Mouse (Mus musculus) CH12.LX (cell line): Measurements from ENCODE around the gene Rpl3. TPM values are rescaled to one million over a fixed set of nuclear protein-coding genes. Genes with fewer than 3 reads are reported as not detected.

Experiments used
- DNase-seq: peaks from one replicate; pipeline ENCODE4 v3.0.0-alpha.2; 2013; ENCODE audit errors: extremely low read depth
- H3K27ac ChIP-seq: 2 replicates; pipeline ENCODE4 v1.5.1; 2012; ENCODE audit warnings: low read depth, mild to moderate bottlenecking, control low read depth, moderate library complexity; ENCODE audit not compliant: insufficient read depth
- H3K27me3 ChIP-seq: replicated peaks from 2 replicates; pipeline ENCODE3; 2012; ENCODE audit warnings: inconsistent platforms
- H3K36me3 ChIP-seq, 2 experiments: replicated peaks in 1 of 2; 2 replicates each; pipeline versions ENCODE3 to v1.6.1; 2012; ENCODE audit warnings: inconsistent platforms in 1 of 2, low read length in 1 of 2, mild to moderate bottlenecking in 1 of 2, mixed read lengths in 1 of 2, moderate library complexity in 1 of 2; ENCODE audit not compliant: control insufficient read depth in 1 of 2, insufficient read depth in 1 of 2
- H3K4me1 ChIP-seq, 2 experiments: 2 replicates each; pipeline ENCODE4 v1.6.1; 2012; ENCODE audit warnings: inconsistent platforms in 1 of 2, moderate library complexity in 1 of 2; ENCODE audit not compliant: insufficient read depth in 2 of 2, control insufficient read depth in 1 of 2
- H3K4me2 ChIP-seq: 2 replicates; pipeline ENCODE4 v1.6.1; 2012; ENCODE audit warnings: low read depth, mild to moderate bottlenecking, control low read depth; ENCODE audit not compliant: poor library complexity, insufficient read depth, severe bottlenecking
- H3K4me3 ChIP-seq, 3 experiments: fragments of 150-350 bp in 1 of 3; sonication (generic) in 1 of 3; replicated peaks in 1 of 3; 2 replicates each; pipeline versions ENCODE3 to v1.5.1; 2011 to 2012; ENCODE audit warnings: low read depth in 2 of 3, low read length in 2 of 3, mild to moderate bottlenecking in 2 of 3, moderate library complexity in 2 of 3, control low read depth in 1 of 3, improper control_type of control experiment in 1 of 3, inconsistent platforms in 1 of 3, mixed read lengths in 1 of 3; ENCODE audit not compliant: poor library complexity in 1 of 3
- H3K79me2 ChIP-seq: replicated peaks from 2 replicates; pipeline ENCODE4 v1.6.1; 2012; ENCODE audit warnings: mild to moderate bottlenecking, moderate library complexity; ENCODE audit not compliant: control insufficient read depth, poor library complexity, insufficient read depth, severe bottlenecking; ENCODE audit errors: extremely low read depth
- H3K9ac ChIP-seq: 2 replicates; pipeline ENCODE4 v1.6.1; 2012; ENCODE audit warnings: low read depth, mild to moderate bottlenecking, control low read depth, moderate library complexity; ENCODE audit not compliant: insufficient read depth
- H3K9me3 ChIP-seq: replicated peaks from 2 replicates; pipeline ENCODE3; 2012; ENCODE audit warnings: low read length, inconsistent platforms, mixed read lengths
- BHLHE40 ChIP-seq: IDR thresholded peaks from 2 replicates; pipeline ENCODE4 v1.6.1; 2011; ENCODE audit warnings: mild to moderate bottlenecking, low read depth, low read length, improper control_type of control experiment
- CHD2 ChIP-seq: IDR thresholded peaks from 2 replicates; pipeline ENCODE4 v1.6.1; 2011; ENCODE audit warnings: low read length, improper control_type of control experiment
- CTCF ChIP-seq, 2 experiments: IDR thresholded peaks in 1 of 2; conservative IDR thresholded peaks in 1 of 2; 2 replicates each; pipeline ENCODE4 v1.5.1; 2011 to 2012; ENCODE audit warnings: low read depth in 2 of 2, low read length in 2 of 2, improper control_type of control experiment in 1 of 2, inconsistent platforms in 1 of 2, mild to moderate bottlenecking in 1 of 2, moderate library complexity in 1 of 2
- ELF1 ChIP-seq: IDR thresholded peaks from 2 replicates; pipeline ENCODE4 v1.6.1; 2014; ENCODE audit warnings: low read depth, mild to moderate bottlenecking, inconsistent platforms, low read length, improper control_type of control experiment
- EP300 ChIP-seq: IDR thresholded peaks from 2 replicates; pipeline ENCODE4 v1.6.1; 2011; ENCODE audit warnings: low read length, improper control_type of control experiment
- JUN ChIP-seq: IDR thresholded peaks from 2 replicates; pipeline ENCODE4 v1.6.1; 2011; ENCODE audit warnings: low read depth, mild to moderate bottlenecking, low read length, improper control_type of control experiment, moderate library complexity; ENCODE audit not compliant: insufficient read depth
- JUND ChIP-seq: conservative IDR thresholded peaks from 2 replicates; pipeline ENCODE4 v1.6.1; 2011; ENCODE audit warnings: low read depth, low read length, improper control_type of control experiment
- MAZ ChIP-seq: IDR thresholded peaks from 2 replicates; pipeline ENCODE4 v1.6.1; 2012; ENCODE audit warnings: low read depth, mild to moderate bottlenecking, inconsistent platforms, low read length, improper control_type of control experiment, moderate library complexity
- NELFE ChIP-seq: IDR thresholded peaks from 2 replicates; pipeline ENCODE4 v1.6.1; 2011; ENCODE audit warnings: low read depth, low read length, improper control_type of control experiment
- NRF1 ChIP-seq: IDR thresholded peaks from 2 replicates; pipeline ENCODE4 v1.6.1; 2014; ENCODE audit warnings: low read depth, mild to moderate bottlenecking, inconsistent platforms, low read length, improper control_type of control experiment, moderate library complexity
- PAX5 ChIP-seq: IDR thresholded peaks from 2 replicates; pipeline ENCODE4 v1.6.1; 2012; ENCODE audit warnings: low read length, inconsistent platforms, mixed read lengths
- POLR2A ChIP-seq: IDR thresholded peaks from 2 replicates; pipeline ENCODE4 v1.6.1; 2011; ENCODE audit warnings: low read depth, mild to moderate bottlenecking, improper control_type of control experiment, low read length
- POLR2AphosphoS2 ChIP-seq: IDR thresholded peaks from 2 replicates; pipeline ENCODE4 v1.6.1; 2011; ENCODE audit warnings: low read depth, low read length, improper control_type of control experiment
- RAD21 ChIP-seq: IDR thresholded peaks from 2 replicates; pipeline ENCODE4 v1.6.1; 2011; ENCODE audit warnings: low read depth, mild to moderate bottlenecking, low read length, improper control_type of control experiment, moderate library complexity
- SIN3A ChIP-seq: IDR thresholded peaks from 2 replicates; pipeline ENCODE4 v1.6.1; 2012; ENCODE audit warnings: low read length, improper control_type of control experiment, inconsistent platforms
- SMC3 ChIP-seq: IDR thresholded peaks from 2 replicates; pipeline ENCODE4 v1.6.1; 2011; ENCODE audit warnings: low read depth, low read length, improper control_type of control experiment
- TBP ChIP-seq: conservative IDR thresholded peaks from 2 replicates; pipeline ENCODE4 v1.6.1; 2011; ENCODE audit warnings: low read depth, low read length, improper control_type of control experiment
- UBTF ChIP-seq: IDR thresholded peaks from 2 replicates; pipeline ENCODE4 v1.6.1; 2012; ENCODE audit warnings: low read depth, mild to moderate bottlenecking, inconsistent platforms, low read length, improper control_type of control experiment, moderate library complexity
- USF2 ChIP-seq: conservative IDR thresholded peaks from 2 replicates; pipeline ENCODE4 v1.6.1; 2011; ENCODE audit warnings: low read depth, low read length, improper control_type of control experiment
- ZKSCAN1 ChIP-seq: IDR thresholded peaks from 2 replicates; pipeline ENCODE4 v1.6.1; 2012; ENCODE audit warnings: low read depth, inconsistent platforms, low read length, improper control_type of control experiment, borderline replicate concordance
- ZMIZ1 ChIP-seq: IDR thresholded peaks from 2 replicates; pipeline ENCODE4 v1.6.1; 2012; ENCODE audit warnings: low read depth, mild to moderate bottlenecking, inconsistent platforms, low read length, improper control_type of control experiment
- ZNF384 ChIP-seq: IDR thresholded peaks from 2 replicates; pipeline ENCODE4 v1.6.1; 2012; ENCODE audit warnings: low read depth, low read length, improper control_type of control experiment, inconsistent platforms
- dilution Hi-C: fragments of 300-500 bp; cut with MboI; formaldehyde crosslinking; loops from 2 replicates; pipeline ENCODE4 v1.14.3; 2020; ENCODE audit warnings: low sequenced_read_pairs; ENCODE audit not compliant: extremely low pct_unique_long_range_greater_than_20kb, extremely low pct_ligation_motif_present
- in situ Hi-C: fragments of 300-500 bp; cut with MboI; formaldehyde crosslinking; loops from 3 replicates; pipeline ENCODE4 v1.14.3; 2019; ENCODE audit warnings: low sequenced_read_pairs, low pct_ligation_motif_present, low pct_unique_long_range_greater_than_20kb, mixed read lengths
- polyA plus RNA-seq: library from polyadenylated mRNA; unstranded; fragments of >175 nt; gene quantifications from 2 replicates; pipeline ENCODE4 v1.2.1, GENCODE M21; 2012; ENCODE audit warnings: low read depth; ENCODE audit not compliant: insufficient read length
- total RNA-seq, 2 experiments: library from RNA; depleted of rRNA; stranded (reverse); fragments of 300-350 nt in 1 of 2; fragments of >200 nt in 1 of 2; gene quantifications; 2 replicates each; pipeline ENCODE4 v1.2.3; 2012 to 2014

Gene Rpl3
- total and polyA plus RNA-seq, 3 experiments: 2,198 to 3,819 (median 2,592) TPM

DNA sequence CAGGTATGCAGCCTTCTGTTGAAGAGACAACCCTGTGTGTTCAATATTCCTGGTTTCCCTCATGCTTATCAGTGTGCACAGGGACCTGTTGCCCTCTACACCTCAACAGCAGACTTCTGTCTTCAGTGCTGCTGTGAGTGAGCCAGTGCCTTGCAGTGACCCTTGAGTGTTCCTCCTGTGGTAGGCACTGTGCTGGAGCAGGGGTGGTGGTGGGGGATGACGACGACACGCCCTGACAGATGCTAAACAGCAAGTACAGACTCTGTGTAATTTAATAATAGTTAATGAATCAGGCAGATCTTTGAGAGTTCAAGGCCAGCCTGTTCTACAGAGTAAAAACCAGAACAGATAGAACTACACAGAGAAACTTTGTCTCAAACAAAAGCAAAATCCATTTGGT, 45.0 kb upstream of the Rpl3 start:
- Histone ChIP-seq H3K9ac (no peak overlapping the region), H3K4me2 (no peak overlapping the region), H3K4me3 (no peak overlapping the region), H3K79me2 (peaks cover 22% of the 10 kb centered on the region; the same call in 1 of the 2 replicates), H3K27me3 (no peaks in the 10 kb centered on the region), H3K4me1 (peaks cover 6 to 54% of the 10 kb centered on the region in 2 experiments), H3K9me3 (peaks cover 3% of the 10 kb centered on the region), H3K27ac (no peak overlapping the region), H3K36me3 (peaks cover 10 to 59% of the 10 kb centered on the region in 2 experiments)
- dilution Hi-C loops (no loop called here), in situ Hi-C loops (no loop called here)
- DNase-seq: no peak
- TF ChIP-seq EP300: no peak
- TF ChIP-seq SIN3A: no peak
- no peak for TF ChIP-seq POLR2AphosphoS2
- TF ChIP-seq MAZ: no peak
- no peak for TF ChIP-seq POLR2A
- TF ChIP-seq TBP: no peak
- no peak for TF ChIP-seq JUND
- no peak for TF ChIP-seq ZNF384
- TF ChIP-seq USF2: no peak
- TF ChIP-seq BHLHE40: no peak
- TF ChIP-seq PAX5: no peak
- no peak for TF ChIP-seq RAD21
- TF ChIP-seq JUN: no peak
- no peak for TF ChIP-seq ZKSCAN1

GRCm38 (mm10) chr15:80135499-80135898, 43.8 kb upstream of the Rpl3 start:
- Histone ChIP-seq H3K79me2 (peaks cover 22% of the 10 kb centered on the region; the same call in 1 of the 2 replicates), H3K4me1 (peaks cover 6 to 54% of the 10 kb centered on the region in 2 experiments), H3K36me3 (peaks cover 3 to 47% of the 10 kb centered on the region in 2 experiments), H3K9me3 (no peaks in the 10 kb centered on the region), H3K4me3 (no peak overlapping the region), H3K4me2 (no peak overlapping the region), H3K9ac (no peak overlapping the region), H3K27me3 (no peaks in the 10 kb centered on the region), H3K27ac (no peak overlapping the region)
- dilution Hi-C loops (no loop called here), in situ Hi-C loops (no loop called here)
- TF ChIP-seq NELFE: no peak
- TF ChIP-seq PAX5: no peak
- TF ChIP-seq ELF1: no peak
- TF ChIP-seq NRF1: no peak
- TF ChIP-seq SMC3: no peak
- no peak for TF ChIP-seq CHD2
- no peak for TF ChIP-seq UBTF
- no peak for TF ChIP-seq BHLHE40
- no peak for TF ChIP-seq ZKSCAN1
- no peak for TF ChIP-seq ZNF384
- TF ChIP-seq ZMIZ1: no peak
- TF ChIP-seq CTCF (conservative IDR thresholded peaks at IDR 0.05 in 1 of 2, IDR thresholded peaks at IDR 0.05 in 1 of 2; ENCODE audit: low read depth in 2 of 2, low read length in 2 of 2): no peak
- TF ChIP-seq JUND: no peak
- TF ChIP-seq POLR2A: no peak
- DNase-seq: no peak
